Mouse (Mus musculus) lung, adult 18-20 months (tissue): Measurements from ENCODE around the gene Mpp1.
A peak's percentile ranks its signal among the peaks of the same experiment; 100 is the strongest.

Experiments
- DNase-seq, 2 experiments: peaks; one replicate each; pipeline ENCODE4 v3.0.0; 2022; ENCODE audit warnings: mixed read lengths in 2 of 2

Gene Mpp1

DNA sequence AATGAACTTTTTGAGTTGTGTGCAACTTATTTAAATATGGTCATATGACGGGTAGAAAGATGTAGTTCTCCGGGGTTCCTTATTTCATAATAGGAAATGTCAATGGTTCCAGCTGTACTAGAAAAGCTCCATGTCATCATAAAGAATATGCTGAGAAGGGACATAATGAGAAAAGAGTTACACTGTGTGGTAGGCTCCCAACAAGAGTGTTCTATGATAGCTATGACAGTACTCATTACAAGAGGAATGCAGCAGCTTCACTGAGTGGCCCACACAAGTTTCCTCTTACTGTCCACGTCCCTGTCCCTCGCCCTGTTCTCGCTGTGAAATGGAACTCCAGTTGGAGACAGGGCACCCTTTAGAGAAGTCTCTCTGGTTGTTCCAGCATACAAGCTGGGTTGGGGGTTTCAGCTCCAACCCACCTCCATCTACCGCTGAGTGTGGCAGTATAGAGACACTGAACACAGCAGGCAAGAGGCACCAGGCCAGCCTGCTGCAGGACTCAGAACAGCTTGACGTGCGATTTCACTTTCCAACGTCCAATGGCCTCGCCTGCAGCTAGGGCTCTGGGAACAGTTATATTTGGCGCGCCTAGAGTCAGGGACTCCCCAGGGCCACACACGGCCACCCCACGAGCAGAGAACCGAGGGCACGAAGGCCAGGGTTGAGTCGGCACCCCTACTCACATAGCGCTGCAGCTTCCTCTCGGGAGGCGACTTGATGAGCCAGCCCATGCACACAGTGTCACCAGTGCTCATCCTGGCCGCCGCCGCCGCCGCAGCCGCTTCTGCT, 46.6 kb downstream of the Mpp1 start:
- peak in 1 of 2 experiments; percentile 5 for DNase-seq

DNA sequence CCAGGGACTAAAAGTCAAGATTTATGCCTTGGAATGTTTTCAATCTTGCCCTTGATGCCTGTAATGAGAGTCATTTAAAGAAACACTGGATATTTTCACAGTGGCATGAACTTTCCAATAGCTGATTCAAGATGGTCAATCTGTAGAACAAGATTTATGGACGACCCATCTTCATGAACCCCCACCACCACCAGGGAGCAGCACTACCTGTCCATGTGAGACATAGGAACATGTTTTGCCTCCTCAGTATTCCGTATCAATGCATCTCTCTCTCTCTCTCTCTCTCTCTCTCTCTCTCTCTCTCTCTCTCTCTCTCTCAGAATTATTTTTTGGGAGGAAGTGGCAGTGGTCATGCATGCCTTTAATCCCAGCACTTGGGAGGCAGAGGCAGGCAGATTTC, 48.5 kb downstream of the Mpp1 start:
- DNase-seq = peak in 1 of 2 experiments; percentile 4
